Mouse (Mus musculus): ENCODE measurements at regions not wholly inside any gene's neighbourhood (a gene's known extent, or its start where the extent isn't known, plus 50 kb on each side); places are given as distances from the start of the nearest gene placed in this dataset.

GRCm38 (mm10) chr10:87999617-88000330, 91.1 kb upstream of the Pmch start:
- no peak for DNase-seq (ENCODE audit: low read depth, low spot score)

GRCm38 (mm10) chr10:88008679-88009078, 82.2 kb upstream of the Pmch start:
- peak; percentile 66 for DNase-seq (ENCODE audit: low read depth, low spot score)

- no peak for DNase-seq (ENCODE audit: low read depth, low spot score)
Observed at GRCm38 (mm10) chr10:88010866-88011265, 80.0 kb upstream of the Pmch start.

- DNase-seq (ENCODE audit: low read depth, low spot score): no peak
Observed at GRCm38 (mm10) chr10:88031978-88032377, 58.9 kb upstream of the Pmch start.

Measured in brain, adult 2 months (tissue).